Mouse (Mus musculus) G1E-ER4 (cell line): ENCODE data around the gene Sec13. TPM values are rescaled to one million over a fixed set of nuclear protein-coding genes. Genes with fewer than 3 reads are reported as not detected.

ENCODE experiments used
- GATA1 ChIP-seq: IDR thresholded peaks from one replicate; pipeline ENCODE4 v1.8.0; 2012; ENCODE audit warnings: low read length, inconsistent platforms
- polyA plus RNA-seq: library from polyadenylated mRNA; stranded (reverse); fragments of >175 nt; gene quantifications from 2 replicates; pipeline ENCODE4 v1.2.3, GENCODE M21; 2012

Sec13 gene
- polyA plus RNA-seq = 23.5 and 49.6 TPM in 2 replicates

GRCm38 (mm10) chr6:113740236-113741217 is at the start of gene Sec13:
Gene Sec13 (minus strand): TSS chr6:113740743.
- TF ChIP-seq GATA1 = no peak

GRCm38 (mm10) chr6:113787459-113787968 is 47.0 kb upstream of the Sec13 start:
- TF ChIP-seq GATA1 = no peak

GRCm38 (mm10) chr6:113785658-113786057 is 45.1 kb upstream of the Sec13 start:
- TF ChIP-seq GATA1 = no peak

GRCm38 (mm10) chr6:113778229-113778753 is 37.7 kb upstream of the Sec13 start:
- no peak for TF ChIP-seq GATA1

GRCm38 (mm10) chr6:113768804-113769203 is 28.3 kb upstream of the Sec13 start:
- TF ChIP-seq GATA1 = no peak

GRCm38 (mm10) chr6:113761644-113762043 is 21.1 kb upstream of the Sec13 start:
- TF ChIP-seq GATA1 = no peak

- TF ChIP-seq GATA1 = no peak
These were observed 8.7 kb upstream of the Sec13 start for GRCm38 (mm10) chr6:113749119-113749685.

- TF ChIP-seq GATA1 = no peak
These were observed 7.8 kb upstream of the Sec13 start for GRCm38 (mm10) chr6:113748351-113748750.

- TF ChIP-seq GATA1 = no peak
These were observed 6.7 kb upstream of the Sec13 start for GRCm38 (mm10) chr6:113747284-113747683.

- TF ChIP-seq GATA1 = no peak
These were observed 4.6 kb upstream of the Sec13 start for GRCm38 (mm10) chr6:113745117-113745516.

GRCm38 (mm10) chr6:113743111-113743510 is 2.6 kb upstream of the Sec13 start:
- TF ChIP-seq GATA1 = no peak

GRCm38 (mm10) chr6:113742321-113742720 is 1.8 kb upstream of the Sec13 start:
- no peak for TF ChIP-seq GATA1

GRCm38 (mm10) chr6:113741425-113741824 is 882 bp upstream of the Sec13 start:
- TF ChIP-seq GATA1 = no peak

GRCm38 (mm10) chr6:113737318-113738046 is 3.1 kb downstream of the Sec13 start:
- no peak for TF ChIP-seq GATA1

GRCm38 (mm10) chr6:113731296-113731695 is 9.2 kb downstream of the Sec13 start:
- TF ChIP-seq GATA1 = no peak
